Comparison of ENCODE assay signal across 8 mouse cellular contexts in the genomic region with DNA sequence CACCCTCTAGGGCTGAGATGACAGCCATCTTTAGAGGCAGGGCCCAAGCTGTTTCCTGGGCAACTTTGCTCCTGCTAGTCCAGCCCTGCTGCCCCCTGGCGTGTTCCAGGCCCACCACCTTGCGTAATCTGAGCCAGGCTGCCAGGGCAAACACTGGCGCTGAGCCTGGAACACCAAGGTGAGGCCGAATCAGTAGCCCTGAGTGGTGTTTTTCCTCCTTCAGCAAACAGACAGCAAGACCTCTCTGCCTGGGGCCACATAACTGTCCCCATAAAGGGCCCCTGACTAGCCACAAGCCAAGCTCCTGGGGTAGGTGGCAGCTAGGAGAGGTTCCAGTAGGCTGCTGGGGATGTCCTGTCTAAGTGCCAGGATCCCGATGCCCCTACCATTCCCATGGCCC. TPM values are rescaled to one million over a fixed set of nuclear protein-coding genes. Genes with fewer than 3 reads are reported as not detected.
DNase-seq lines count a peak whose midpoint lies in the region; ATAC-seq and TF ChIP-seq lines count a peak whose summit lies in the region.

No protein-coding gene starts in this region.

- no peak overlapping the region for H3K4me3 ChIP-seq in forebrain, embryonic 12.5 days (replicated peaks)
- H3K4me3 ChIP-seq in forebrain, embryonic 15.5 days, result no peak overlapping the region
- H3K4me3 ChIP-seq in forebrain, embryonic 14.5 days (ENCODE audit: low read depth, low read length), result no peak overlapping the region
- H3K4me3 ChIP-seq in lung, postnatal 0 days (ENCODE audit: low read depth, low read length), result 0 out of 2 replicates have a peak overlapping the region, but pooled peaks have one; percentile 8

- peak; percentile 55 for TF ChIP-seq CTCF in lung, postnatal 0 days (IDR thresholded peaks at IDR 0.05)

- H3K4me1 ChIP-seq in forebrain, embryonic 12.5 days, result peaks cover 28% of the 10 kb centered on the region
- H3K4me1 ChIP-seq in forebrain, embryonic 15.5 days, result peaks cover 44% of the 10 kb centered on the region
- peaks cover 12% of the 10 kb centered on the region for H3K4me1 ChIP-seq in forebrain, embryonic 14.5 days (ENCODE audit: control insufficient read depth, insufficient read depth, low read length)
- H3K4me1 ChIP-seq in lung, postnatal 0 days (ENCODE audit: insufficient read depth, low read depth, low read length), result peaks cover 22% of the 10 kb centered on the region; the same call in 1 of the 2 replicates

- 0 out of 2 replicates have a peak overlapping the region, but pooled peaks have one; percentile 33 for H3K9ac ChIP-seq in forebrain, embryonic 12.5 days
- no peak overlapping the region for H3K9ac ChIP-seq in forebrain, embryonic 15.5 days (replicated peaks)
- H3K9ac ChIP-seq in forebrain, embryonic 14.5 days (ENCODE audit: low read length), result no peak overlapping the region
- H3K9ac ChIP-seq in lung, postnatal 0 days (replicated peaks; ENCODE audit: low read depth), result no peak overlapping the region

- peak; percentile 85 for DNase-seq in adrenal gland, postnatal 10 days
- DNase-seq in forebrain, embryonic 14.5 days (ENCODE audit: low spot score), result peak; percentile 29
- peak; percentile 91 for DNase-seq in kidney, adult 9 months
- DNase-seq in lung, postnatal 0 days (ENCODE audit: low spot score), result peak; percentile 69
- DNase-seq in left cerebral cortex, adult 11 months (ENCODE audit: low spot score), result no peak
- DNase-seq in layer of hippocampus, postnatal 25 days (ENCODE audit: extremely low spot score in 1 of 2, low spot score in 1 of 2), result no peak

- no peaks in the 10 kb centered on the region for H3K9me3 ChIP-seq in forebrain, embryonic 12.5 days
- no peaks in the 10 kb centered on the region for H3K9me3 ChIP-seq in forebrain, embryonic 15.5 days
- H3K9me3 ChIP-seq in forebrain, embryonic 14.5 days (replicated peaks; ENCODE audit: control insufficient read depth, low read length), result no peaks in the 10 kb centered on the region
- H3K9me3 ChIP-seq in lung, postnatal 0 days (ENCODE audit: low read length), result no peaks in the 10 kb centered on the region

- peaks cover 19% of the 10 kb centered on the region for H3K36me3 ChIP-seq in forebrain, embryonic 12.5 days (replicated peaks)
- H3K36me3 ChIP-seq in forebrain, embryonic 15.5 days, result peaks cover 21% of the 10 kb centered on the region
- peaks cover 21% of the 10 kb centered on the region for H3K36me3 ChIP-seq in forebrain, embryonic 14.5 days (ENCODE audit: control insufficient read depth, insufficient read depth, low read length)
- peaks cover 18% of the 10 kb centered on the region; the same call in 1 of the 2 replicates for H3K36me3 ChIP-seq in lung, postnatal 0 days (ENCODE audit: insufficient read depth, low read length)

- no peak for TF ChIP-seq EP300 in lung, postnatal 0 days (IDR thresholded peaks at IDR 0.05)

- 59% methylated on average over 5 of the region's 5 CpGs for WGBS in forebrain, embryonic 12.5 days
- WGBS in forebrain, embryonic 15.5 days, result 23% methylated on average over 5 of the region's 5 CpGs
- whole genome bisulfite sequencing in forebrain, embryonic 14.5 days, result 44% methylated on average over 5 of the region's 5 CpGs
- WGBS in lung, postnatal 0 days, result 47% methylated on average over 5 of the region's 5 CpGs

- no peak overlapping the region for H3K27ac ChIP-seq in forebrain, embryonic 12.5 days
- H3K27ac ChIP-seq in forebrain, embryonic 15.5 days (replicated peaks), result no peak overlapping the region
- H3K27ac ChIP-seq in forebrain, embryonic 14.5 days (ENCODE audit: low read depth, low read length), result no peak overlapping the region
- H3K27ac ChIP-seq in lung, postnatal 0 days (ENCODE audit: low read length), result peak overlapping the region; percentile 98; the same call in 1 of the 2 replicates

- no peak overlapping the region for H3K4me2 ChIP-seq in forebrain, embryonic 12.5 days
- H3K4me2 ChIP-seq in forebrain, embryonic 15.5 days (replicated peaks), result no peak overlapping the region
- no peak overlapping the region for H3K4me2 ChIP-seq in forebrain, embryonic 14.5 days (ENCODE audit: low read length)
- peak overlapping the region; percentile 93; the same call in 1 of the 2 replicates for H3K4me2 ChIP-seq in lung, postnatal 0 days (replicated peaks; ENCODE audit: low read depth, low read length)

- peaks cover 18% of the 10 kb centered on the region for H3K27me3 ChIP-seq in forebrain, embryonic 12.5 days
- no peaks in the 10 kb centered on the region for H3K27me3 ChIP-seq in forebrain, embryonic 15.5 days
- no peaks in the 10 kb centered on the region for H3K27me3 ChIP-seq in forebrain, embryonic 14.5 days (replicated peaks; ENCODE audit: control insufficient read depth, insufficient read depth, low read length)
- H3K27me3 ChIP-seq in lung, postnatal 0 days (replicated peaks; ENCODE audit: insufficient read depth, low read length), result no peaks in the 10 kb centered on the region

- no peak for ATAC-seq in forebrain, embryonic 12.5 days (ENCODE audit: low FRiP score)
- no peak for ATAC-seq in forebrain, embryonic 15.5 days (replicated peaks)
- no peak for ATAC-seq in forebrain, embryonic 14.5 days
- ATAC-seq in lung, postnatal 0 days, result peak; percentile 8

RNA-seq across cellular contexts. Expression of a gene that starts 5.1 kb away (rescaled TPM):
- 3.3 and 4.3 TPM in 2 replicates for polyA plus RNA-seq in forebrain, embryonic 12.5 days (2016; fragmentation: Nextera tagmentation; extraction: Ambion mirVana)
- 4.8 and 4.9 TPM in 2 replicates for polyA plus RNA-seq in forebrain, embryonic 15.5 days (2015; fragmentation: Nextera tagmentation; extraction: Ambion mirVana)
- 100 to 1,000 TPM; 113 to 129 TPM for total RNA-seq in adrenal gland, postnatal 10 days (2021)
- polyA plus RNA-seq in forebrain, embryonic 14.5 days (2014; fragmentation: Nextera tagmentation; extraction: Ambion mirVana), result 3.9 and 4.1 TPM in 2 replicates
- 24.4 and 27.3 TPM in 2 replicates for polyA plus RNA-seq in lung, postnatal 0 days (2015; fragmentation: Nextera tagmentation; extraction: Ambion mirVana)
- 10 to 100 TPM; 39.6 to 42.3 TPM for total RNA-seq in layer of hippocampus, postnatal 25 days (2021)

RNA-seq across cellular contexts. Expression of a gene that starts 12.4 kb away (rescaled TPM):
- polyA plus RNA-seq in forebrain, embryonic 12.5 days (2016; fragmentation: Nextera tagmentation; extraction: Ambion mirVana), result 6.6 and 7.4 TPM in 2 replicates
- polyA plus RNA-seq in forebrain, embryonic 15.5 days (2015; fragmentation: Nextera tagmentation; extraction: Ambion mirVana), result 2.6 and 3.3 TPM in 2 replicates
- total RNA-seq in adrenal gland, postnatal 10 days (2021), result 10 to 100 TPM; 13.2 to 17.1 TPM
- polyA plus RNA-seq in forebrain, embryonic 14.5 days (2014; fragmentation: Nextera tagmentation; extraction: Ambion mirVana), result 2.4 and 3.5 TPM in 2 replicates
- polyA plus RNA-seq in lung, postnatal 0 days (2015; fragmentation: Nextera tagmentation; extraction: Ambion mirVana), result 23.5 and 26.4 TPM in 2 replicates
- 1 to 10 TPM; 4.2 to 6.1 TPM for total RNA-seq in layer of hippocampus, postnatal 25 days (2021)

RNA-seq across cellular contexts. Expression of a gene that starts 28.9 kb away (rescaled TPM):
- polyA plus RNA-seq in forebrain, embryonic 12.5 days (2016; fragmentation: Nextera tagmentation; extraction: Ambion mirVana), result 23.8 and 26.0 TPM in 2 replicates
- 19.2 and 20.3 TPM in 2 replicates for polyA plus RNA-seq in forebrain, embryonic 15.5 days (2015; fragmentation: Nextera tagmentation; extraction: Ambion mirVana)
- total RNA-seq in adrenal gland, postnatal 10 days (2021), result 10 to 100 TPM; 56.2 to 93.5 TPM
- 7.6 and 10.5 TPM in 2 replicates for polyA plus RNA-seq in forebrain, embryonic 14.5 days (2014; fragmentation: Nextera tagmentation; extraction: Ambion mirVana)
- 8.5 and 9.6 TPM in 2 replicates for polyA plus RNA-seq in lung, postnatal 0 days (2015; fragmentation: Nextera tagmentation; extraction: Ambion mirVana)
- 100 to 1,000 TPM; 141 to 168 TPM for total RNA-seq in layer of hippocampus, postnatal 25 days (2021)

RNA-seq across cellular contexts. Expression of a gene that starts 57.2 kb away (rescaled TPM):
- polyA plus RNA-seq in forebrain, embryonic 12.5 days (2016; fragmentation: Nextera tagmentation; extraction: Ambion mirVana), result 24.4 and 28.3 TPM in 2 replicates
- 23.0 and 25.4 TPM in 2 replicates for polyA plus RNA-seq in forebrain, embryonic 15.5 days (2015; fragmentation: Nextera tagmentation; extraction: Ambion mirVana)
- total RNA-seq in adrenal gland, postnatal 10 days (2021), result 10 to 100 TPM; 45.3 to 54.8 TPM
- 27.2 and 30.7 TPM in 2 replicates for polyA plus RNA-seq in forebrain, embryonic 14.5 days (2014; fragmentation: Nextera tagmentation; extraction: Ambion mirVana)
- polyA plus RNA-seq in lung, postnatal 0 days (2015; fragmentation: Nextera tagmentation; extraction: Ambion mirVana), result 8.5 and 9.2 TPM in 2 replicates
- 10 to 100 TPM; 45.5 to 48.1 TPM for total RNA-seq in layer of hippocampus, postnatal 25 days (2021)

RNA-seq across cellular contexts. Expression of a gene that starts 59.3 kb away (rescaled TPM):
- polyA plus RNA-seq in forebrain, embryonic 12.5 days (2016; fragmentation: Nextera tagmentation; extraction: Ambion mirVana), result 43.5 and 45.5 TPM in 2 replicates
- 48.2 and 54.3 TPM in 2 replicates for polyA plus RNA-seq in forebrain, embryonic 15.5 days (2015; fragmentation: Nextera tagmentation; extraction: Ambion mirVana)
- total RNA-seq in adrenal gland, postnatal 10 days (2021), result 10 to 100 TPM; 40.8 to 44.6 TPM
- polyA plus RNA-seq in forebrain, embryonic 14.5 days (2014; fragmentation: Nextera tagmentation; extraction: Ambion mirVana), result 29.6 and 36.4 TPM in 2 replicates
- polyA plus RNA-seq in lung, postnatal 0 days (2015; fragmentation: Nextera tagmentation; extraction: Ambion mirVana), result 30.3 and 32.9 TPM in 2 replicates
- total RNA-seq in layer of hippocampus, postnatal 25 days (2021), result 10 to 100 TPM; 34.9 to 41.5 TPM

Comparison
In these comparisons a context has a peak if more than half of its experiments do, and no peak if none do; other contexts are left out.
1. DNase-seq: peak in adrenal gland, postnatal 10 days (single experiment), forebrain, embryonic 14.5 days (single experiment), kidney, adult 9 months (single experiment) and lung, postnatal 0 days (single experiment); none in left cerebral cortex, adult 11 months (single experiment) and layer of hippocampus, postnatal 25 days (0 of 2).